8 mouse cellular contexts compared by ENCODE assay signal in genomic region chr9:64178974-64179646, GRCm38 (mm10). TPM values are rescaled to one million over a fixed set of nuclear protein-coding genes. Genes with fewer than 3 reads are reported as not detected.
DNase-seq lines count a peak whose midpoint lies in the region; ATAC-seq lines count a peak whose summit lies in the region.

Gene Snapc5 (plus strand): TSS chr9:64179274.

- no peaks in the 10 kb centered on the region for H3K9me3 ChIP-seq in hindbrain, embryonic 11.5 days (ENCODE audit: control insufficient read depth, low read length)

- under 1% methylated on average over 35 of the region's 35 CpGs for WGBS in hindbrain, embryonic 11.5 days

- H3K36me3 ChIP-seq in hindbrain, embryonic 11.5 days (ENCODE audit: control insufficient read depth, insufficient read depth, low read length) = peaks cover 17% of the 10 kb centered on the region

- H3K27ac ChIP-seq in hindbrain, embryonic 11.5 days (ENCODE audit: low read depth, low read length) = peak within 1 kb of the TSS; percentile 73

- peak within 1 kb of the TSS; percentile 66 for H3K4me3 ChIP-seq in hindbrain, embryonic 11.5 days (ENCODE audit: low read depth, low read length)

- ATAC-seq in hindbrain, embryonic 11.5 days (ENCODE audit: low FRiP score) = peak; percentile 97

- H3K4me1 ChIP-seq in hindbrain, embryonic 11.5 days (replicated peaks; ENCODE audit: control insufficient read depth, insufficient read depth, low read length) = peaks cover 3% of the 10 kb centered on the region

- no peaks in the 10 kb centered on the region for H3K27me3 ChIP-seq in hindbrain, embryonic 11.5 days (ENCODE audit: control insufficient read depth, insufficient read depth, low read length)

- H3K9ac ChIP-seq in hindbrain, embryonic 11.5 days (ENCODE audit: low read depth, low read length) = peak within 1 kb of the TSS; percentile 83

- H3K4me2 ChIP-seq in hindbrain, embryonic 11.5 days (replicated peaks; ENCODE audit: low read depth, low read length) = peak within 1 kb of the TSS; percentile 48

- peak; percentile 60 for DNase-seq in MN1 (ENCODE audit: low spot score)
- peak; percentile 86 for DNase-seq in cerebellum, adult 9-10 months
- peak; percentile 84 to 92 for DNase-seq in frontal cortex, adult 2 months (ENCODE audit: extremely low spot score in 1 of 2, low spot score in 1 of 2)
- peak; percentile 98 for DNase-seq in hindbrain, embryonic 11.5 days (ENCODE audit: low spot score)
- DNase-seq in layer of hippocampus, postnatal 10 days (ENCODE audit: low spot score in 2 of 2) = peak; percentile 89 to 92
- peak; percentile 93 for DNase-seq in lung, postnatal 10 days
- peak; percentile 88 for DNase-seq in ovary, postnatal 36 days (ENCODE audit: low spot score)
- DNase-seq in thymus, postnatal 25 days = peak; percentile 91

RNA-seq across cellular contexts. Expression of gene Snapc5, which starts in this region (rescaled TPM):
- 34.8 and 35.4 TPM in 2 replicates for polyA plus RNA-seq in frontal cortex, adult 2 months (2012; rRNA removed)
- 33.4 and 37.4 TPM in 2 replicates for polyA plus RNA-seq in hindbrain, embryonic 11.5 days (2014; fragmentation: Nextera tagmentation; extraction: Ambion mirVana)
- total RNA-seq in layer of hippocampus, postnatal 10 days (2021) = 10 to 100 TPM; 17.1 to 18.5 TPM

Comparison
In these comparisons a context has a peak if more than half of its experiments do, and no peak if none do; other contexts are left out.
1. Peak in every context shown above with its lines: DNase-seq, ATAC-seq, H3K4me3 ChIP-seq and H3K27ac ChIP-seq.